Mouse (Mus musculus): Measurements from ENCODE around the gene Plcz1. TPM values are rescaled to one million over a fixed set of nuclear protein-coding genes. Genes with fewer than 3 reads are reported as not detected.

Gene Plcz1
- total RNA-seq (2014; rRNA removed) (0.11 TPM in 1 of 2 replicates, not detected in the other), polyA plus RNA-seq (2015; fragmentation: Nextera tagmentation; extraction: Ambion mirVana) (0.33 and 0.52 TPM in 2 replicates)

GRCm38 (mm10) chr6:140041357-140041756 is at the start of gene Plcz1:
Gene Plcz1 (minus strand): TSS chr6:140041457.
- Histone ChIP-seq H3K27me3 (ENCODE audit: insufficient read depth, low read length) (no peaks in the 10 kb centered on the region), H3K36me3 (ENCODE audit: insufficient read depth, low read length) (no peaks in the 10 kb centered on the region), H3K9ac (replicated peaks; ENCODE audit: low read length) (no peak within 1 kb of the TSS), H3K4me3 (ENCODE audit: low read length) (no peak within 1 kb of the TSS), H3K9me3 (ENCODE audit: low read length) (no peaks in the 10 kb centered on the region), H3K27ac (no peak within 1 kb of the TSS), H3K4me1 (ENCODE audit: insufficient read depth, low read length) (no peaks in the 10 kb centered on the region), H3K4me2 (ENCODE audit: low read depth, low read length) (no peak within 1 kb of the TSS)
- no peak for DNase-seq (ENCODE audit: low spot score)
- WGBS, result 82% methylated on average over 5 of the region's 5 CpGs
- no peak for TF ChIP-seq CTCF (IDR thresholded peaks at IDR 0.05; ENCODE audit: low read depth)
- ATAC-seq, result no peak

DNA sequence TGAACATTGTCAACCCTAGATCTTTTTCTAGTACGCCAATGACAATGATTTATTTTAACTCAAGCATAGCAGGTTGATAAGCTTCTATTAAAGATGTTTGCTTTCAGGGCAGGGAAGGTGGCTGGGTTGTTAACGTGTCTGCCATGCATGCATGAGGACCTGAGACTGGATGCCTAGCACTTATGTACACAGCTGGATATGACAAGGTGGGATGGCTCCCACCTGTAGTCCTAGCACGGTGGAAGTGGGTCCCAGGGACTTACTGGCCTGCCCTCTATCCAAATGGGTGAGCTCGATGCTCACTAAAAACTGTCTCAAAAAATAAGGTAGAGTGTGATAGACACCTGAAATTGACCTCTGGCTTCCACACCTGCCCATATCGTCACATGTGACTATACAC is 48.6 kb upstream of the Plcz1 start:
- no peak for ATAC-seq
- WGBS, result 88% methylated on average over 5 of the region's 5 CpGs
- no peaks in the 10 kb centered on the region for H3K36me3 ChIP-seq (ENCODE audit: insufficient read depth, low read length)

GRCm38 (mm10) chr6:140081739-140082138 is 40.5 kb upstream of the Plcz1 start:
- Histone ChIP-seq H3K4me1 (ENCODE audit: insufficient read depth, low read length) (no peaks in the 10 kb centered on the region), H3K27me3 (ENCODE audit: insufficient read depth, low read length) (no peaks in the 10 kb centered on the region), H3K4me2 (ENCODE audit: low read depth, low read length) (no peak overlapping the region), H3K27ac (no peak overlapping the region), H3K9ac (replicated peaks; ENCODE audit: low read length) (no peak overlapping the region), H3K36me3 (ENCODE audit: insufficient read depth, low read length) (no peaks in the 10 kb centered on the region), H3K9me3 (ENCODE audit: low read length) (no peaks in the 10 kb centered on the region), H3K4me3 (ENCODE audit: low read length) (no peak overlapping the region)
- no peak for DNase-seq (ENCODE audit: low spot score)
- TF ChIP-seq CTCF (IDR thresholded peaks at IDR 0.05; ENCODE audit: low read depth), result peak; percentile 51
- ATAC-seq, result 0 out of 2 replicates have a peak, but pooled peaks have one; percentile 24
- WGBS, result 65% methylated on average over 3 of the region's 3 CpGs

More for the DNA sequence above, 48.6 kb upstream of the Plcz1 start:
- no peak for TF ChIP-seq CTCF (IDR thresholded peaks at IDR 0.05; ENCODE audit: low read depth)
- H3K9me3 ChIP-seq (ENCODE audit: low read length), result no peaks in the 10 kb centered on the region
- no peak overlapping the region for H3K4me3 ChIP-seq (ENCODE audit: low read length)
- no peaks in the 10 kb centered on the region for H3K27me3 ChIP-seq (ENCODE audit: insufficient read depth, low read length)
- H3K27ac ChIP-seq, result no peak overlapping the region
- no peak for DNase-seq (ENCODE audit: low spot score)
- H3K4me2 ChIP-seq (ENCODE audit: low read depth, low read length), result no peak overlapping the region
- no peak overlapping the region for H3K9ac ChIP-seq (replicated peaks; ENCODE audit: low read length)
- H3K4me1 ChIP-seq (ENCODE audit: insufficient read depth, low read length), result no peaks in the 10 kb centered on the region

GRCm38 (mm10) chr6:140080933-140081332 is 39.7 kb upstream of the Plcz1 start:
- 82% methylated on average over 7 of the region's 7 CpGs for WGBS

DNA sequence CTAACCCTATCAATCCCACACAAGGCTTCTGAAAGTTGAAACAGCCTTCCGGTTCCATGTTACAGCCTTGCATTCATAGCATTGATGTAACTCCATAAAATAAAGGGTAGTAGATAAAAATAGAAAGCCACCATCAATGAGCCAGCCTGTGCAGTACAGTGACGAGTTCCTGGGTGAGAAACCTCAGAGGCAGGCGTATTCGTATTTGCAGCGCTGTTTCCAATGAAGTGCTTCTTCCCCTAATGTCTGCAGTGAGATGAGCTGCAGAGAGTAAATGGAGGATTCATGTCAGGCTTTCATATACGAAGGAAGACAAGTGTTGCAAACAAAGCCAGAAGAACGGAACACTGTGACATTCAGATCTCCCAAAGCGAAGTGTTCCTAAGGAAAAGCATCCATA is 27.9 kb upstream of the Plcz1 start:
- ATAC-seq (no peak), DNase-seq (ENCODE audit: low spot score) (no peak)

More at GRCm38 (mm10) chr6:140080933-140081332, 39.7 kb upstream of the Plcz1 start:
- no peak overlapping the region for H3K4me2 ChIP-seq (ENCODE audit: low read depth, low read length)
- no peak overlapping the region for H3K4me3 ChIP-seq (ENCODE audit: low read length)
- no peak overlapping the region for H3K9ac ChIP-seq (replicated peaks; ENCODE audit: low read length)
- H3K27ac ChIP-seq, result no peak overlapping the region
- H3K4me1 ChIP-seq (ENCODE audit: insufficient read depth, low read length), result no peaks in the 10 kb centered on the region
- H3K27me3 ChIP-seq (ENCODE audit: insufficient read depth, low read length), result no peaks in the 10 kb centered on the region
- TF ChIP-seq CTCF (IDR thresholded peaks at IDR 0.05; ENCODE audit: low read depth), result no peak
- H3K36me3 ChIP-seq (ENCODE audit: insufficient read depth, low read length), result no peaks in the 10 kb centered on the region
- H3K9me3 ChIP-seq (ENCODE audit: low read length), result no peaks in the 10 kb centered on the region
- ATAC-seq (no peak), DNase-seq (ENCODE audit: low spot score) (no peak)

GRCm38 (mm10) chr6:140054271-140054928 is 13.1 kb upstream of the Plcz1 start:
- Histone ChIP-seq H3K36me3 (ENCODE audit: insufficient read depth, low read length) (no peaks in the 10 kb centered on the region), H3K27me3 (ENCODE audit: insufficient read depth, low read length) (no peaks in the 10 kb centered on the region), H3K4me3 (ENCODE audit: low read length) (no peak overlapping the region), H3K9me3 (ENCODE audit: low read length) (no peaks in the 10 kb centered on the region), H3K9ac (replicated peaks; ENCODE audit: low read length) (no peak overlapping the region), H3K27ac (no peak overlapping the region), H3K4me2 (ENCODE audit: low read depth, low read length) (no peak overlapping the region), H3K4me1 (ENCODE audit: insufficient read depth, low read length) (no peaks in the 10 kb centered on the region)
- no peak for TF ChIP-seq CTCF (IDR thresholded peaks at IDR 0.05; ENCODE audit: low read depth)
- peak; percentile 27 for DNase-seq (ENCODE audit: low spot score)
- WGBS, result 70% methylated on average over 5 of the region's 5 CpGs
- no peak for ATAC-seq

More for the DNA sequence above, 27.9 kb upstream of the Plcz1 start:
- 81% methylated on average over 8 of the region's 8 CpGs for WGBS
- Histone ChIP-seq H3K4me2 (ENCODE audit: low read depth, low read length) (no peak overlapping the region), H3K4me3 (ENCODE audit: low read length) (no peak overlapping the region), H3K27ac (no peak overlapping the region), H3K9ac (replicated peaks; ENCODE audit: low read length) (no peak overlapping the region), H3K36me3 (ENCODE audit: insufficient read depth, low read length) (no peaks in the 10 kb centered on the region), H3K27me3 (ENCODE audit: insufficient read depth, low read length) (no peaks in the 10 kb centered on the region), H3K4me1 (ENCODE audit: insufficient read depth, low read length) (no peaks in the 10 kb centered on the region), H3K9me3 (ENCODE audit: low read length) (no peaks in the 10 kb centered on the region)
- TF ChIP-seq CTCF (IDR thresholded peaks at IDR 0.05; ENCODE audit: low read depth), result no peak

DNA sequence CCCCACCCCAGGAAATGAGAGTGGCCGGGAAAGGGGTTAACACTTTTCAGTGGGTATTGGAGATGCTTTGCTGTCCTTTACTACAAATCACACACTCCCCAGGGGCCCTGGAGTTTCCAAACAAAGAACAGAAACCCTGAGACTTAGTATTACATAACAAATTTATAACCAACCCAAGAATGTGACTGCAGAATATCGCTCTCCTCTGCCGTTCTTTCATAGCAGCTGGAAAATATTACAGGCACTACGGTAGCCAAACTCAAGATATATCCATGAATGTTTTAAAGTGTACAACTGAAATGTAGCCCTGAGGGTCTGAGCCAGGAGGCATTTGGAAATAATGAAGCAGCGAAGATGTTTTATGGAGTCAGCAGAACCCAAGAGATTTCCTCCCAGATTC is 10.2 kb upstream of the Plcz1 start:
- WGBS, result 81% methylated on average over 5 of the region's 5 CpGs
- TF ChIP-seq CTCF (IDR thresholded peaks at IDR 0.05; ENCODE audit: low read depth), result no peak
- Histone ChIP-seq H3K27ac (no peak overlapping the region), H3K36me3 (ENCODE audit: insufficient read depth, low read length) (no peaks in the 10 kb centered on the region), H3K4me2 (ENCODE audit: low read depth, low read length) (no peak overlapping the region), H3K4me3 (ENCODE audit: low read length) (no peak overlapping the region), H3K27me3 (ENCODE audit: insufficient read depth, low read length) (no peaks in the 10 kb centered on the region), H3K9ac (replicated peaks; ENCODE audit: low read length) (no peak overlapping the region), H3K9me3 (ENCODE audit: low read length) (no peaks in the 10 kb centered on the region), H3K4me1 (ENCODE audit: insufficient read depth, low read length) (no peaks in the 10 kb centered on the region)
- ATAC-seq (no peak), DNase-seq (ENCODE audit: low spot score) (no peak)
